Mouse (Mus musculus): Measurements from ENCODE around the gene Gm20388.

Gene Gm20388

DNA sequence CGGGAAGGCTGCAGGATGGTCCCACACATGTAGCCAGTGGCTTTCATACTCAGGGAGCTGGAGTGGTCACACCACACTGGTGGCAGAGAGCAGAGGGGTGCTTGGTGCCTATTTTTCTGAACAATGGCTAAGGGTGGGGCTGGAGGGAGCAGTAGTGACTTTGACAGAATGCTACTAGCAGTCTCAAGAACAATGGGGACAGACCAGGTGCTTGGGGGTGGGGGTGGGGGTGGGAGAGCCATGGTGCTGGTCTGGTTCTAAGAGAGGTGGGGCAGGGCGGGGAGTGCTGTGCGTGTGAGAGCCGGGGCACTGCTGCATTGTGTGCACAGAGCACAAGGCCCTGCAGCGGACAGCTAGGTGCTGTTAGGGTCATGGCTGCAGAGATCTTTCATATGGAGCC, 1971.3 kb downstream of the Gm20388 start:
- DNase-seq (ENCODE audit: low spot score in 2 of 2), result no peak

GRCm38 (mm10) chr8:121884181-121884580, 1973.5 kb downstream of the Gm20388 start:
- no peak for DNase-seq (ENCODE audit: low spot score in 2 of 2)

DNA sequence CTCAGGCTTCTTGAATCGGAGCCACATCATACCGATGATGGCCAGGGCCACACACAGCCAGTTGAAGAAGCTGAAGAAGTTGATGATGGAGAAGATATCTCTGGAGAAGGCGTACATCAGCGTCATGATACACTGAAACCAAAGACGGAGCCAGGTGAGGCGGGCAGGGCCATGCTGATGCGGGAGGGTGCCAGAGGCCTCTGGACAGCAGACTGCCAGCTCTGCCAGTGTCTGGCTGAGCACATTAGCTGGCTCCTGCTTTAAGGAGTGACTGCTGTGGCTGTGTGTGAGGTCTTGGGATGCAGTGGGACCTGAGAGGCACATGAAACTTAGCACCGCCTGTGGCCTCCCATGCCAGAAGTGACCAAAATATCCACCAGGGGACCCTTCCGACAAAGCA, 1974.4 kb downstream of the Gm20388 start:
- no peak for DNase-seq (ENCODE audit: low spot score in 2 of 2)

GRCm38 (mm10) chr8:121885433-121885832, 1974.8 kb downstream of the Gm20388 start:
- DNase-seq (ENCODE audit: low spot score in 2 of 2), result no peak

DNA sequence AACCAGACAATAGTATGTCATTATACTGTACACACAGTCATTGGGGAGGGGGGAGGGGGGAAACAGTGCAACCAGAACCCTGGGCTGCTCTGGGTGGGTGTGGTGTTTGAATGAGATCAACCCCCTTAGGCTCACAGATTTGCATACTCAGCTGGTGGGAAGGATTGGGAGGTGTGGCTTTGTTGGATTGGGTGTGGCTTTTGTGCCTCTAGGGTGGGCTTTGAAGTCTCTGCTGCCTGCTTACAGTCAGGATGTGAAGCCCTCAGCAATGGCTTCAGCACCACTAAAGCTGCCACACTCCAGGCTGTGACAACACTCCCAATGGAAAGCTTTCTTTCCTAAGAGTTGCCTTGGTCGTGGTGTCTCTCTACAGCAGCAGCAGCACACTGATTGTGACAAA, 1976.9 kb downstream of the Gm20388 start:
- DNase-seq (ENCODE audit: low spot score in 2 of 2), result no peak

DNA sequence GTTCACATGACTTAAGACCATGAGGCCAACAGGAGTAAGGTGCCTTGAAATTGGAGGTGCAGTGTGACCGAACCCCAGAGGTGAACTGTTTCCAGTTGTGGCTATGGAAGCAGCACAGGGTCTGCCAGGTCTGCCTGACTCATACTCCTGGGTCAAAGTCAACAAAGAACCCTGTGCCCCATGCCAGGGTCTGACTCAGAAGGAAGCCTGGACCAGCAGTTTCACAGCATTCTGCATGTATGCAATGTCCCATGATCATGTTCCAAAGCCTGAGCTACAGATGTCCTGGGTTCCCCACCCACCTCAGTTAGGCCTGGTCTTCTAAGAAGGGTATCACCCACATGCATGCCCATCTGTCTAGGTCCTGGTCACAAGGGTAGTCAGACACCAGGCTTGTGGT, 1978.7 kb downstream of the Gm20388 start:
- DNase-seq (ENCODE audit: low spot score in 2 of 2), result no peak

- DNase-seq (ENCODE audit: low spot score in 2 of 2), result no peak
Observed at GRCm38 (mm10) chr8:121889810-121890785, 1979.5 kb downstream of the Gm20388 start.

DNA sequence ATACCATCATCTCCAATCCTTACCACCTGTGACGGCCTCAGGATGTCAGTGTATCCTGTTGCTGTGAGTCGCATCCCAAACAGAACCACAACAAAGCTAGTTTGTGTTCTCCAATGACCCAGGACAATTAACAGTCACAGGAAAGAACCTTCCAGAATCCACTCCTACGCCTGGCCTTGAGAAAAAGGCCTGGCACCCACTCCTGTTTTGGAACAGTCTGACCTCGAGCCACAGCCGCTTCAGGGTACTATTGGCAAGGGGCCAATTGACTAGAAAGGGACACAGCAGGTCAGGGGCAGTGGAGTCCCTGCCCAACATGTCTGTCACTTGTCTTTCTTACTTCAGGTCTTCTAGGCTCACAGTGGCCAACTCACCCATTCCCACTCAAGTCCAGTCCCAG, 1982.2 kb downstream of the Gm20388 start:
- DNase-seq (ENCODE audit: low spot score in 2 of 2), result no peak

- no peak for DNase-seq (ENCODE audit: low spot score in 2 of 2)
Observed at GRCm38 (mm10) chr8:121895910-121896309, 1985.3 kb downstream of the Gm20388 start.

GRCm38 (mm10) chr8:121896476-121897145, 1986.0 kb downstream of the Gm20388 start:
- no peak for DNase-seq (ENCODE audit: low spot score in 2 of 2)

DNA sequence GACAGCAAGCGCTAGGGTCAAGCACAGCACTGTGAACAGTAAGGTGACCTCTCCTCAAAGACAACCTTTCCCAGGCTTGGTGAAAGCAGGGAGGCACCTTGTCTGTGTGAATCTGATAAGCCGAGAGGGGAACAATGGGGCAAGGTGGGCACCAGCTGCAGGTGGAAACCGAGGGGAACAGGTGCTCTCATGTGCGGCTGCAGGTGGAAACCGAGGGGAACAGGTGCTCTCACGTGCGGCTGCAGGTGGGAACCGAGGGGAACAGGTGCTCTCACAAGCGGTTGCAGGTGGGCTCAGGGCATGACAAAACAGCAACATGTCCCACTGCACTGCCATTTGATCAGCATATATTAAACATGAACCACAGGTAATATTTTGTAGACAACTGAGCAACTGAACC, 1986.6 kb downstream of the Gm20388 start:
- DNase-seq (ENCODE audit: low spot score in 2 of 2), result no peak

- no peak for DNase-seq (ENCODE audit: low spot score in 2 of 2)
Observed at GRCm38 (mm10) chr8:121897871-121898381, 1987.3 kb downstream of the Gm20388 start.

DNA sequence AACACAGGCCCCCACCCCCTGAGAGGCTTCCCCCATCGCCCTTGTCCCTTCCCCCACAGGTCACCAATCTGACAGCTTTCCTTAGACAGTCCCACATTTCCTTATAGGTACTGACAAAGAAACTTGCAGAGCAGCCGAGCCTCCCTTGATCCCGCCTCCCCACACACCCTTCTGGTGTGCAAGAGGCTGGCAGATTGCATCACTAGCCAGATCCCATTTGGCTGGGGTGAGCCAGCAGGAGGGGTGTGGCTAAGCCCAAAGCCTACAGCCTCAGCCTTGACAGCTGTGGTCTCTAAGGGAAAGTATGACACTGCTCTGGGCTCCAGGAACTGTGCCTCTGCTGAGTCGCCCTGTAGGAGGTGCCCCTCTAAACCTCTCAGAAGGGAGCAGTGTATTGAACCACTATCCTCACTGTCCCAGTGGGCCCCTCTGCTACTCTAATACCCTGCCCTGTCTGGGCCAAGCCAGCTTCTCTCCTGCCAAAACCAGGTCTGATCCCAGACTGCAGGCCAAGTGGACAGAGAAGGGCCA, 1987.8 kb downstream of the Gm20388 start:
- DNase-seq (ENCODE audit: low spot score in 2 of 2), result peak; percentile 88

DNA sequence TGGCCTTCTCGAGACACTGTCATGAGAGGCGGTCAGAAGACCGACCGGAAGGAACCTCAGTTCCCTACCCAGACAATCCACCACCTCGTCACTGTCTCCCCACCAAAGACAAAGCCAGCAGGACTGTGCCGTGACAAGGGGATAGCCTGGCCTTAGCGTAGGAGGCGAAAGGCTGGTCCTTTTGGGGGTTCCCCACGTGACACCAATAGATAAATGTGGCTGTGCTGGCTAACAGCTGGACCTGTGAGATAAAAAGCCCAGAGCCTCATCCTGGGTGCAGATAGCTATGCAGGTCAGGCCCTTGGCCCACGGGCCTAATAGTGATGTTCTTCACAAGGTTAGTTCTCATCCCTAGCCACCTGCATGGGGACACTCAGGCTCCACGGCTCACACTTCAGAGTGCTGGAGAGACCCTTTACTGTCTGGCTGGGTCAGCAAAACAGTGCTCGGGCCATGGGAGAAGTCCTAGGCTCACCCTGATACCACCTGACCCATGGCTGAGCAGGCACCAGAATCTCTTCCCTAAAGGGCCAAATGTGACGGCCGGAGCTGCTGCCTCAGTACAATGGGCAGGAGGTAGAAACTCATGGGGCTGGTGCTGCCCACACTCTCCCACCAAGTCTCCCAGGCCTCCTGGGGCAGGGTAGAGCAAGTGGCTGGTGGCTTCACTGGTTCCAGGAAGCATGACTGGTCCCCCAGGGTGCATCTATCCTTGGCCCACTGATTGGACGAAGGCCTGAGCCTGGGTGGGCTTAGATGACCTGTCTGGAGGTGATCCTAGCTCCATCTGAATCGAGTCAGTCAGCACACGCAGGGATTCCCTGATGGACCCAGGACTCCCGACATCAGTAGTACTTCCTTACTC, 1988.8 kb downstream of the Gm20388 start:
- DNase-seq (ENCODE audit: low spot score in 2 of 2), result peak; percentile 80 to 83

- DNase-seq (ENCODE audit: low spot score in 2 of 2), result no peak
Observed at GRCm38 (mm10) chr8:121901498-121902236, 1991.0 kb downstream of the Gm20388 start.

DNA sequence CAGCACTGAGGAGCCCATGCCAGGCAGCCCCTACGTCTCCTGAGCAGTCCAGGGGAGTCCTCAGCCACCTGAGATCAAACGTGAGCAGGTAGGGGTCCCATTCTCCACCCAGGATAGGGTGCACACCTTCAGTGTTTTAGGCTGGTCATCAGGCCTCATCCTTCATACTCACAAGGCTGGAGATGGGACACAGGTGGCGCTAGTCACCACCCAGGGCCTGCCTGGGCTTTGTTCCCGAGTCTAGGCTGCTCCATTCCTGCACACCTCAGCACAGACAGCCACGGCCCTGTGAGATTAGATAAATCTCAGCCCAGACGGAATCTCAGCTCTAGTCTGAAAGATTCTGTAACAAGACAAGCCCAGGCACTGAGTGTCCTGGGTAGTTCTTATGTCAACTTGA, 1993.3 kb downstream of the Gm20388 start:
- no peak for DNase-seq (ENCODE audit: low spot score in 2 of 2)

DNA sequence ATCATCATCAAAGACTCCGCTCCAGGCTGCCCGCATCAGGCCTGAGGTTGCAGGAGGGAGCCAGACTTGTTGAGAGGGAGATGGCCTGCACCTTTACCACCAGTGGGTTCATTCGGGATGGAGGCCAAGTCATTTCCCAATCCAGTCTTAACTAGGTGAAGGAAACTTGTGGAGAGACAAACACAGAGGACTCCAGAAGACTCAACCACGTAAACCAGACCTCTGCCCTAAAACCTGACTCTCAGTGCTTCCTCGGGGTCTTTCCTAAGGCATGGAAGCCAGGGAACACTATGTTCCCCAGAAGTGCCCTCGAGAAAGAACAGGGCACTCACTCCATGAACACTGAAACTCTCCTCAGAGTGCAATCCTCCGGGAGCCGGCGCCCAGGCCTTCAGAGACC, 1994.4 kb downstream of the Gm20388 start:
- DNase-seq (ENCODE audit: low spot score in 2 of 2), result no peak

DNA sequence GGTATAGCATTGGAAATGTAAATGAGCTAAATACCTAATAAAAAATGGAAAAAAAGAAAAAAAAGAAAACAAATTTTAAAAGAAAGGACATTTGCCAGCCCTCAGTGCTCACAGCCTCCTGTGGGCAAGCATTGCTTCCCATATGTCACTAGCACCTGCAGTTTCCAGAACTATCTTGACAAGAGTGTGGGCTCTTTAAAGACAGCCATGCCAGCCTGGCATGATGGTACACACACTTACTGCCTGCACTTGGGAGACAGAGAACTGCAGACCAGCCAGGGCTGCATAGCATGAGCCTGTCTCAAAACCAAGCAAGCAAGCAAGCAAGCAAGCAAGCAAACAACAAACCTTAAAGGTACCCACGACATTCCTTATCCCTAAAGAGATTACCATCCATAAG, 1994.8 kb downstream of the Gm20388 start:
- DNase-seq (ENCODE audit: low spot score in 2 of 2), result no peak

DNA sequence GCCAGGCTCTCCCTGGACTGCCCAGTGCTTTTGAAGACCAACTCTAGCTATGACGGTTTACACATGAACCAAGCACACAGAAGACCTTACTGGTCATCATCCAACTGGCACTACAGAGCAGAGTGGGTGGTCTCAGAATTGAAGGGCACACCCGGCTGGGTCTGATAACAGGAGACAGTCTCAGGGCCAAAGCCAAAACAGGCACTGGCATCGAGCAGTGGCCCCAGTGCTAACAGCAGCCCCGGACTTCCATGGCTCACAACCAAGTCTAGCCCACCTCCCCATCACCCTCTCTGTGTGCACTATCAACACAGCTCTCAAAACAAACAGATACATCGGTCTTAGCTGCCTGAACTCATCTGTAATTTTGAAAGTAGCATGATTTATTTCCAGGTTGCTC, 1995.2 kb downstream of the Gm20388 start:
- DNase-seq (ENCODE audit: low spot score in 2 of 2), result no peak

GRCm38 (mm10) chr8:121906542-121907512, 1996.2 kb downstream of the Gm20388 start:
- DNase-seq (ENCODE audit: low spot score in 2 of 2), result peak in 1 of 2 experiments; percentile 76
